Mouse (Mus musculus): ENCODE results near the gene Pde3b. TPM values are rescaled to one million over a fixed set of nuclear protein-coding genes. Genes with fewer than 3 reads are reported as not detected.
"Not testable (repeated sequence)": the region's sequence is repeated elsewhere in the genome, so short reads cannot be mapped to it uniquely, and the experiment has no call there.

The Pde3b gene
- total RNA-seq (2015): 9.8 and 13.0 TPM in 2 replicates
- total RNA-seq (2017): 12.0 and 14.5 TPM in 2 replicates

DNA sequence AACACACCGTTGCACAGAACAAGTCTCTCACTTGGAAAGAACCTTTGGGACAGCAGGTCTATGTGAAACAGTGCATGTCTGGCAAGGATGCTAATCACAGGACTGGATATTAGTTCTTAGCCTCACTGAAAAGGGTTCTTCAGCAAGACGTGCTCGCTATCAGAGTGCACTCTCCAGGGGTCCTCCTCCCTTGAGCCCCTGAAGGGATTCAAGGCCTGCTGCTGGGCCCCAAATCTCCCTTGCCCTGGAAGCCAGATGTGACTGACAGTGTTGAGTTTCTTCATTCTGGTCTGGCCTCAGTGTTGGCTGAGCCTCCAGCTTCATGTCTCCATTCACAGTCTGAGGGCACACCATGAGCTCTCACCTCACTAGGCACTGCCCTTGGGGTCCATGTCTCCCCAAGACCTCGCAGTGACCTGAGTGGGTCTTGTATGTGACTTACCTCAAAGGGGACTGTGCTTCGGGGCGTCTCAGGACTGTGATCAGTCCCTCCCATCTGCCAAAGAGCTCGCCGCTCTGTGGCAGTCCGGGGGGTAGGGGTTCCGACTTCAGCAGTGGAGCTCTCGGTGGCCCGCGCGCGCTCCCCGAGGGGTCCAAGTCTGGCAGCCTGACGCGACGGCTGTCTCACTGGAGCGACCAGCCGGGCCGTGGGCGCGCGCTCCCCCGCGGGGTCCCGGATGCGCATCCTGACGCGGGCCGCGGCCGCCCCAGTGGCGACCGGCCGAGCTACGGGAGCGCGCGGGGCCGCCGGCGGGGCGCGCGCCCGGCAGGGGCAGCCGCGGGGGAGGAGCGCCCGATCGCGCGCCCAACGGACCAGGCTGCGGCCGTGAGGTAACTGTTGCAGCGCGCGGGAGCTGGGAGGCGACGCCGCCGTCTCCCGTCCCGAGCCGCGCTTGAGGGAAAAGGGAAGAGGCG, at the start of gene Pde3b:
TSS of gene Pde3b (plus strand) at position 861 of the 915 bp plus-strand sequence.
- peak; percentile 67 for ATAC-seq (replicated peaks; ENCODE audit: poor library complexity)

DNA sequence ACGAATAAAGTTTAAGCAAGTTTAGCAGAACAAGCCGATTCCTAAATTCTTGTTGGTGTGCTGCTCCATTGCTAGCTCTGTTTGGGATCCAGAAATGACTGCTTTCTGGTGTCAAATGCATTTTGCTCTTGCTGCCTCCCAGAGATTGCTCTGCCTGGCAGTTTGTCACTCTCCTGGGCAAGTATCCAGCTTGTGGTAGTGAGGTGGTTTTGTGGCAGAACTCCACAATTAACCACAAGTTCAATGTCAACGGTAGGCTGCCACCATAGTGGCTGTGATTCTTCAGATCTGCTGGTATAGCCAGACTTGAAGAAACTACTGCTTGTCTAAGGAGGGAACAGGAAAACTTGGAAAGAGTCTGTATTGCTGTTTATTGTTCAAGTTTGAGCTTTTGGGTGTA, 13.0 kb upstream of the Pde3b start:
- ATAC-seq (replicated peaks; ENCODE audit: poor library complexity): peak; percentile 82

DNA sequence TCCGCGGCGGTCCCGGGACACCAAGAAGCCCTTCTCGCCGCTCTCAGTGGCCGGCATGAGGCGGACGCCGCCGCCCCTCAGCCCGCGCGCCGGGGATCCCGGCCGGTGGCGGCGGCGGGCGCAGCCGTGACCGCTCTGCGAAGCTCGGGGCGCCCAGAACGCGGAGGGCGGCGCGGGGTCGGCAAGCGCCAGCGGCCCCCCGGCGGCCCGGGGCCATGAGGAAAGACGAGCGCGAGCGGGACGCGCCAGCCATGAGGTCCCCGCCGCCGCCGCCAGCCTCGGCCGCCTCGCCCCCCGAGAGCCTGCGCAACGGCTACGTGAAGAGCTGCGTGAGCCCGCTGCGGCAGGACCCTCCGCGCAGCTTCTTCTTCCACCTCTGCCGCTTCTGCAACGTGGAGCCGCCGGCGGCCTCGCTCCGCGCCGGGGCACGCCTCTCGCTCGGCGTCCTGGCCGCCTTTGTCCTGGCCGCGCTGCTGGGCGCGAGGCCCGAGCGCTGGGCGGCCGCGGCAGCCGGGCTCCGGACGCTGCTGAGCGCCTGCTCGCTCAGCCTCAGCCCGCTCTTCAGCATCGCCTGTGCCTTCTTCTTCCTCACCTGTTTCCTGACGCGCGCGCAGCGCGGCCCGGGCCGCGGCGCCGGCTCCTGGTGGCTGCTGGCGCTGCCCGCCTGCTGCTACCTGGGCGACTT, 397 bp downstream of the Pde3b start:
- ATAC-seq (replicated peaks; ENCODE audit: poor library complexity): peak; percentile 26

DNA sequence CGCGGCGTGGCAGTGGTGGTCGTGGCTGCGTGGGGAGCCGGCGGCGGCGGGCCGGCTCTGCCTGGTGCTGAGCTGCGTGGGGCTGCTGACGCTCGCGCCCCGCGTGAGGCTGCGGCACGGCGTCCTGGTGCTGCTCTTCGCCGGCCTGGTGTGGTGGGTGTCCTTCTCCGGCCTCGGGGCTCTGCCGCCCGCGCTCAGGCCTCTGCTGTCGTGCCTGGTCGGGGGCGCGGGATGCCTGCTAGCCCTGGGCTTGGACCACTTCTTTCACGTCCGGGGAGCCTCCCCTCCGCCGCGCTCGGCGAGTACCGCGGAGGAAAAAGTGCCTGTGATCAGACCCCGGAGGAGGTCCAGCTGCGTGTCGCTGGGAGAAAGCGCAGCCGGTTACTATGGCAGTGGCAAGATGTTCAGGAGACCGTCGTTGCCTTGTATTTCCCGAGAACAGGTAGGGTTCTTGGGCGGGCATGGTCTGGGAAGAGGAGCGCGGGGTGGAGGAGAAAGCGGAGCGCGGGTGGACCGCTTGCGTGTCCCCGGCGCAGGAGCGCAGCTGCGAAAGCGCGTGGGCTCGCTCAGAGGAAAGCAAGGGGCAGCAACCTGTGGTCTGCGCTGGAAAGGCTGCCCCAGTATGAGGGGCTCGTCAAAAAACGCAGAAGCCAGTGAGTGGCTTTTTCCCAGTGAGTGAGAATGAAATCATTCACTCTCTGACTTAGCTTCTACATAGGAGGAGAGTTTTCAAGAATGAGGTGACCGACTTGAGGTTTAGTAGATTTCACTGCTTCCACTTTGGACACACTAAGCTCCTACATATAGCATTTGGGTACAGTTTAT, 1.2 kb downstream of the Pde3b start:
- ATAC-seq (replicated peaks; ENCODE audit: poor library complexity): peak; percentile 33

DNA sequence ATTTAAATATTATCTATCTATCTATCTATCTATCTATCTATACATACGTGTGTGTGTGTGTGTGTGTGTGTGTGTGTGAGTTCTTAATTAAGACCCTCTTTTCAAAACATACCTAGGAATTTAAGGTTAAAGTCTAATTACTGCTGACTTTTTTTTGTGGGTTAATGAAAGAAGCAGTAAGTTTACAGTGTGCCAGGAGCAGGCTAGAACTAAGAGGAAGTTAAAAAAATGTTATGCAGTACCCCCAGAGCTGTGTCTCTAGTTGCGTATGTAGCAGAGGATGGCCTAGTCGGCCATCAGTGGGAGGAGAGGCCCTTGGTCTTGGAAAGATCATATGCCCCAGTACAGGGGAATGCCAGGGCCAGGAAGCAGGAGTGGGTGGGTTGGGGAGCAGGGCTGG, 4.2 kb downstream of the Pde3b start:
- not testable (repeated sequence) for ATAC-seq (replicated peaks; ENCODE audit: poor library complexity)

DNA sequence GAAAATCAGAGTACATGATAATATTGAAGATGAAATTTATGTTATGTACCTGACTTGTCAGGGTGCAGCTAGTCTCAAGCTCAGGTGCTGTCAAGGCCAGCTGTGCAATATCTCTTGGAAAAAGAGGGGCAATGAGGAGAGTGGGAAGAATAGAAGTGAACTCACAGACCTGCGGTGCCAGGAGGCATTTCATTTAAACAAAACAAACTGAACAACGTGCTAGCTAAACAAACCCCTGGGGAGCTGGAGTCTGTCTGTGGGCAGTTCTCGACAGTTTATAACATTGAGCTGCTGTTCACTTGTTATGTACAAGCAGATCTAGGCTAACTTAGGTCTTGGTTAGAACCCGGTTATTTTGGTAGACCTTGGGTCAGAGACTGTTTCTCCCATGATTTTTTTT, 5.8 kb downstream of the Pde3b start:
- no peak for ATAC-seq (replicated peaks; ENCODE audit: poor library complexity)

DNA sequence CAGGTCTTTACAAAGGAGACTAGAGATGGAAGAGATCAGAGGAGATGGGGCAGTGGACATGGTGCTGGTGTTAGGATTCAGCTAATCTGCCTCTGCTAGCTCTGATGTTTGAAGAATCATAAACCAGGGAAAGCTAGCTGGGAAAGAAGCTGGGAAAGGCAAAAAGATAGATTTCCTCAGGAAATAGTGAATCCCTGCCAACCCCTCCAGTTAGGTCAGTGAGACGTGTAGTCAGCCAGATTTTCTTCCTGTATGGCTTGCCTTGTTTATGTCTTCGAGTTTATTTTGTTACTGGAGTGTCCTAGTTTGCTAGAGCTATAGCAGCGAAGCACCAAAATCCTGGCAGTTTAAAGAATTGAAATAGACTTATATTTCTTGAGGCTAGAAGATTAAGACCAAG, 7.1 kb downstream of the Pde3b start:
- no peak for ATAC-seq (replicated peaks; ENCODE audit: poor library complexity)

DNA sequence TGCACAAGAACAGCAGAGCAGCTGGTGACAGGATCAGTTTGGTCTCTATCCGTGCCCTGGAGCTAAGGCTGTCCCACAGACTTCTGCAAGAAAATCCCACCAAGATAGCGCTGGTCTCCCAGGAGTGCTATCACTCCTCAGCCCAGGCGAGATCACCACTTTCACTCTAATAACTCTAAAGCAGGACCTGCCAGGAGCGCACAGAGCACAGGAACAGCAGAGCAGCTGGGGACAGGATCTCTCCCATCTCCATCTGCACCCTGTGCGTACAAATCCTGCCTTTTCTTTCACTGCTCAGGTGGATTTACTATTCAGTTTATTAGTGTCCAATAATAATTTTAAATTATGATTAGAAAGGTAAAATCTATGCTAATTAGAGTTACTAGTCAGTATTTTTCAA, 14.7 kb downstream of the Pde3b start:
- no peak for ATAC-seq (replicated peaks; ENCODE audit: poor library complexity)

DNA sequence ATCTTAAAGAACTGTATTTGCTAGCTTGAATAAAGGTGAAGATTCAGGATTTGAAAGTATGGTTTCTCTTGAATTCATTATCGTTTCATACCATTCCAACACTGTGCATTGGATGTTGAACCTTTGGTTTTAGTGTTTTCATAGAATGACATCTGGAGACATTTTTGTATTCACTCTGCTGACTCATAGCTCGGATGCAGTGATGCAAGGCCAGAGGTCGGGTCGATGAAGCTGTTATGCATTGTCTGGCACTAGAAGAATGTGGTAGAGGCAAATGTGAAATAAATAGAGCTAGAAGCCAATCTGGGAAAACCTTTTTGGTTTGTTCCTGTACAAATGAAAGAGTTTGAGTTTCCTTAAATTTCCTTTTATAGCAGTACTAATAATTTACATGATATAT, 16.9 kb downstream of the Pde3b start:
- ATAC-seq (replicated peaks; ENCODE audit: poor library complexity): no peak

DNA sequence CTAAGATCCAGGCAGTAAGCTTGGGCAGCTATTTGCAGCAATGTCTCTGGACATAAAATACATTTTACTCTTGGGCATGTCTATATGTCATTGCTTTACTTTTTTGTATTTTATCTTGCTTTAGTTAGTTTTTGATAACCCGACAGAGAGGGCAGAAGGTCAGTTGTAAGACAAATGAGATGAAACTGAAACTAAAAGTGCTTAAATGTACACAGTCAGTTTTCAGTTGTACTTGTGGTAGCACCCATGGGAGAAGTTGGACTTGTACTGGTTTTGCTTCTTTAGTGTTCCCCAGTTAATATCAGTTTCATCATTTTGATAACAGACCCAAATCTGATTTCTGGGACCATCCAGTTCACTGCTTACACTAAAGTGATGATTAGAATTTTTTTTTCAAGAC, 24.6 kb downstream of the Pde3b start:
- peak; percentile 73 for ATAC-seq (replicated peaks; ENCODE audit: poor library complexity)

DNA sequence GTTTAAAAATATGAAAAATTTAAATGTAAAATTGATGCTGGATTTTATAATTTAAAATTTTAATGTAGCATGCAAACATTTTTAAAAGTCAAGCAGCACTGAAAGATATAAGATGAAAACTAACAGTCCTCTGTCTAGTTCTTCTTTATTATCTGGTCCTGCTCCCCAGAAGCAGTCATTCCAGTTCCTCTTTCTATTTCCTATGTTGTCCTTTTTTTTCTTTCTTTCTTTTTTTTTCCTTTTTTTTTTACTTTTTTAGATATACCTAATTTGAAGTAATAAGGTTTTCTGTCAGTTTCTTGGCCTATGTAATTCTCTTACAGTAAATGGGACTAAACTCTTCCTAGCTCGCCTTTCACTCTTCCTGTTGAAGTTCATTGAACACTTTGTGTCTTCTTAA, 25.4 kb downstream of the Pde3b start:
- 0 out of 2 replicates have a peak, but pooled peaks have one; percentile 39 for ATAC-seq (replicated peaks; ENCODE audit: poor library complexity)

DNA sequence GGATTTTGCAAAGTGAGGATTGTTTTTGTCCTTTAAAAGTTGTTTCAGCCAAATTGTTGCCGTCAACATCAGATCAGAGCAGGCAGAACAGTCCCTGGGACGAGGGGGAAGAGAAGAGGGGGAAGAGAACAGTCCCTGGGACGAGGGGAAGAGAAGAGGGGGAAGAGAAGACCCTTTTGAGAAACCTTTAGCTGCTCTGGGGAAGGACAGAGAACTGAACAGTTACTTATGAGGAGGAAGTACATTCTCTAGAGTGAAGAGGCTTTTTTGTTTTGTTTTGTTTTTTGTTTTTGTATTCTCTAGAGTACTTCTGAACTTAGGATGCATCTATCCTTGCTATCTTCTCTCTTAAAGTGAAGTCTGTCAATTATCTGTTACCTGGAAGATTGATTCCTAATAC, 37.8 kb downstream of the Pde3b start:
- ATAC-seq (replicated peaks; ENCODE audit: poor library complexity): peak; percentile 52

DNA sequence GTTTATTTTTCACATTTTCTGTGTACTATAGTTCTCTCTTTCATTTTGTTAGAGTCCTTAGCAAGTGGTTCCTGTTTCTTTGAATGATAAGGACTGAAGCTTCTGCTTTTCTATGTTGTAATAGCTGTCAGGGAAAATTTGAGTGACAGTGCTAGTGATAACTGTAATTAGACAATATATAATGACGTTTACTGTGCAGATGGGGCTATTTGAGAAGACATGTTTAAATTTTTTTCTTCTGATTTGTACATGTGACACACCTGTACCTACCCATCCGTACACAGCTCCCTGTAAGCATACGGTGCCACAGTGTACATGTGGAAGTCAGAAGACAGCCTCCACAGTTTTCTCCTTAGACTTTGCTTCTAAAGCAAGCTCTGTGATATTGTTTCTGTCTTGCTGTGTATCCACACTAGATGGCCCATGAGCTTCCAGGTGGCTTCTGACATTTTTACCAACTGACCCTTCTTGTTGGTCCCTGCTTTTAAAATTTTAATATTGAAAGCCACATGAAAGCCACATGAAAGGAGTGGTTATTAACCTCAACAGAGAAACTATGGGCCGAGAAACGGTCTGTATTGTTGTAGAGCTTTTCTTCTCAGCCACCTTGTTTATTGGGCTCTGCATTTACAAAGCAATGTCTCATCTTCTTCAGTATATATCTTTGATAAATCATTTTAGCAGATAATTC, 38.4 kb downstream of the Pde3b start:
- ATAC-seq (replicated peaks; ENCODE audit: poor library complexity): peak; percentile 91

DNA sequence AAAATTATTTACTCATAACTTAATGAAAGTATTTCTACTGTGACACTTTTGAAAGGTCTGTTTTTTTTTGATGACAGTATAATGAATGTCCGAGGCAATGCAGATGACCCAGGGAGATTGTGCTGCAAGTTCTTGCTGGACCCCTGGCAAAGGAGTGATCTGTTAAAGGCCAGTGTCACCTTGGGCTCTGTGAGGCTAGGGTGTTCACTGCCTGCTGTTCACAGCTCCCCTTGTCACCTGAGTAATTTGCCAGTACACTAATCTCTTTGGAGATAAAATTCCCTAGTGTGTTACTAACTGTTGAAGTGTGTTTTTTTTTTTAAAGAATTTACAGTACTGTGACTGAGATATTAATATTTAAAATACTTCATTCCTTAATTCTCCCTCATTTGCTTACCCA, 39.8 kb downstream of the Pde3b start:
- ATAC-seq (replicated peaks; ENCODE audit: poor library complexity): no peak

DNA sequence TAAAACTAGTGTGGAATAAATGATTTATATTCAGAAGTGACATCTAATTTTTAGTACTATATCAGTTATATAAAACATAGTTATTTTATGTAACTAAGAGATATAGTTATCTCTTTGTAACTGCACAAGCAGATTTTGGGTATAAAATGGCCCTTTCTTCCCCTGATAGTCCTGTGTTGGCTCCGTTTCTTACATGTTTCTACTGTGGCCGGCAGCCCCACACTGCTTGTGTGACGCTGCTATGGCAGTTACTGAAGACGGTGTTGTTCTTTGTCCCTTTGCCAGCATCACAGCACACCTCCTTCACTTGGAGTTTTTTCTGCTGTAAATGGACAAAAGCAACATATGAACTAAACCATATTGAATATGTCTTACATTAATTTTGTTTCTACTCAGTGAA, 41.8 kb downstream of the Pde3b start:
- peak; percentile 49 for ATAC-seq (replicated peaks; ENCODE audit: poor library complexity)

DNA sequence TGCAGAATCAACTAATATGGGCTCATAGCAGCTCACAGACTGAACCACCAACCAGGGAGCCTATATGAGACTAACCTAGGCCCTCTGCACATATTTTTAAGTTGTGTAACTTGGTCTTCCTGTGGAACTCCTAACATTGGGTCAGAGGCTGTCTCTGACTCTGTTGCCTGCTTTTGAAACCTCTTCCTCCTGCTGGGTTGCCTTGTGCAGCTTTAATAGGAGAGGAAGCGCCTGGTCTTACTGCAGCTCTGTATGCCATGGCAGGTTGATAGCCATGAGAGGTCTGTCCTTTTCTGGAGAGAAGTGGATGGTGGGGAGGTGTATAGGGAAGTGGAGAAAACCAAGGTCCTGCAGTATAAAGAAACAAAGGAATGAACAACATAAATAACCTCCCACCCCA, 44.8 kb downstream of the Pde3b start:
- peak; percentile 72 for ATAC-seq (replicated peaks; ENCODE audit: poor library complexity)

DNA sequence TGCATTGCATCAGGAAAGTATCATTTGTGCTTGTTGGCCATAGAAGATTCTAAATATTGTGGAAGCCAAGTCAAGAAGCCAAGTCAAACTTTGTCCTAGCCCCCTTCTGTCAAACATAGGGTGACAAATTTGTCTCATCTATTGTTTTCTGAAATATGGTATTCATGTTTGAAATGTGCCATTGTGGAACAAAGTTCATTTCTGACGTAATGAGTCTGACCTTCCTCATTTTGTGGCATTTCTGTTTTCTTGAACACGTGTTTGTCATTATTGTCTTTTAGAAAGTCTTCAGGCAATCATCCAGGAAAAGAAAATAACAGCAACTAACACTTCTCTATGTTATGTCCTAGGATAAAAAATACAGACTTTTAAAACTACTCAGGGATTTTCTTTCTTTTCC, 46.6 kb downstream of the Pde3b start:
- ATAC-seq (replicated peaks; ENCODE audit: poor library complexity): peak; percentile 35; the same call in 1 of the 2 replicates

DNA sequence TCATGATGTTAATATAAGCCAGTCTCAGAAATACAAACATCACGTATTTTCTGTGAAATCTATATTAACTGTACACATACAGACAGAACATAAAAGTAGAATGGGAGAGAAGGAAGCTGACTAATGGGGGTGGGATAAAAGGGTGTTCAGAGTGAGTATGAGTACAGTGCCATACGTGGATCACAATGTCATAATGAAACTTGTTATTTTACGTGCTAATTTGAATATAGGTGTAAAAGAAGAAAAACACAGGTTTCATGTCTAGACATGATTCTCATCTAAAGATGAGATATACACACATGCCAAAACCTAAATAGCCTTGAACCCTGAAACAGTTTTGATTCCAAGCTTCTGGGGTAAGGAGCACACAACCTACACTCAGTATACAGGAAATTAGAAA, 51.3 kb downstream of the Pde3b start:
- ATAC-seq (replicated peaks; ENCODE audit: poor library complexity): no peak

DNA sequence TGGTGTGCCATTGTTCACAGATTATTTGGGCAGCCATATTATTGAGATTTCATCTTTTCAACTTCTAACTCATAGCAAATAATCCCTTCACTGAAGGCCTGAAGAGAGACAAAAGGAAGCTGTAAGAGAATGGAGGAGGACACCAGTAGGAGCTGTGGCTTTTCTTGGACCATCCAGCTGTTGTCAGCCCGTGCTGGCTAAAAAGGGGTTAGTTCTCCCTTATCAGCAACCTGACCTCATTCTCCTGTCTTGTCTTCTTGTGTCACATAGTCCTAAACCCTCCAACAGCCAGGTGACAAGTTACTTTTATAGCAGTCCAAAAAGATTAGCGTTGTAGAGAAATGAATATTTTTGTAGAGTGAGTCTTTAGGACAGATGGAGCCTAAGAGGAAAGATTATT, 57.4 kb downstream of the Pde3b start:
- 0 out of 2 replicates have a peak, but pooled peaks have one; percentile 20 for ATAC-seq (replicated peaks; ENCODE audit: poor library complexity)

DNA sequence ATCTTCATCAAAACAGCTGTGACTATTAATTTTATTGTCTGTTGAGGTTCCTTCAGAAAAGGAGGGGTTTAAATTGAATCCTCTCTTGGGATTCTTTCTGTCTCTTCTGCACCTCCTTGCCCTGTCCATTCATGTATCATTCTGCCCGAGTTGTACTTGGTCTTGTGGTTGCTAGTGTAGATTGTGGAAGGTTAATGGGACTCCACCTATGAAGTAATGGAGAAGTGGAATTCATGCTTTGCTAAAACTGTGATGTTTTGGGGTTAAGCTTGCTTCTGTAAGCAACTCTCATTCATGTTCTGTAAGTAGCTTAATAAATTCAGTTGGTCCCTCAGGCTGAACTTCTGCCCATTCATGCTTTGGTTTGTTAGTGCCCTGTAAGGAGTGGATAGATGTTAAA, 59.8 kb downstream of the Pde3b start:
- no peak for ATAC-seq (replicated peaks; ENCODE audit: poor library complexity)

DNA sequence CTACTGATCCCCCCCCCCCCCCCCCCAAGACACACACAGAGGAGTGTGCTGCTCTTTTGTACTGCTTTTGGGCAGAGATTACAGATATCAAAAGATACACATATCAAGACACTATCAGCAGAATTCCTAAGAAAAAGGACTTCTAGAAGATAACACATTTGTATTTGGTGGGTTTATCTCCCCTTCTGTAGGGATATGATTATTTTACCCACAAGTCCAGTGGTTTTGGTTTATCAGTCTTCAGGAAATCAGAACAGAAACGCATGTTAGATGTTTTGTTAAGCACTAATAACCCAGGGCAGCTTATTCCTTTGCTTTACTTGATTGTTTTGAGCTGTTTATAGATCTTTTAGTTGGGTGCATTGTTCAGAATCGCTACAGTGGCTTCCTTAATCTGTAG, 62.8 kb downstream of the Pde3b start:
- no peak for ATAC-seq (replicated peaks; ENCODE audit: poor library complexity)
